Mouse (Mus musculus) forebrain, postnatal 0 days (tissue): ENCODE results near the gene Tac2. TPM values are rescaled to one million over a fixed set of nuclear protein-coding genes. Genes with fewer than 3 reads are reported as not detected.
A peak's percentile ranks its signal among the peaks of the same experiment; 100 is the strongest.

Source experiments
- ATAC-seq: fragments of 200-750 bp; cut with Nextera tagmentation; 2 replicates; pipeline ENCODE4 v1.8.0; 2017; ENCODE audit warnings: mild to moderate bottlenecking, moderate library complexity
- DNase-seq: peaks from one replicate; pipeline ENCODE4 v3.0.0-alpha.2; 2015
- H3K27ac ChIP-seq: fragments of 300-500 bp; sonication (generic); 2 replicates; pipeline ENCODE4 v1.5.1; 2014; ENCODE audit warnings: low read depth, mild to moderate bottlenecking, antibody characterized with exemption, low read length, moderate library complexity, mixed read lengths
- H3K27me3 ChIP-seq: fragments of 300-500 bp; sonication (generic); 2 replicates; pipeline ENCODE4 v1.6.1; 2014; ENCODE audit warnings: mild to moderate bottlenecking, low read length, mixed read lengths; ENCODE audit not compliant: insufficient read depth
- H3K36me3 ChIP-seq: fragments of 300-500 bp; sonication (generic); 2 replicates; pipeline ENCODE4 v1.6.1; 2014; ENCODE audit warnings: mild to moderate bottlenecking, moderate library complexity; ENCODE audit not compliant: insufficient read depth
- H3K4me1 ChIP-seq: fragments of 300-500 bp; sonication (generic); 2 replicates; pipeline ENCODE4 v1.6.1; 2014; ENCODE audit warnings: antibody characterized with exemption; ENCODE audit not compliant: insufficient read depth
- H3K4me2 ChIP-seq: fragments of 300-500 bp; sonication (generic); 2 replicates; pipeline ENCODE4 v1.6.1; 2014; ENCODE audit warnings: low read depth, mild to moderate bottlenecking, moderate library complexity
- H3K4me3 ChIP-seq: fragments of 300-500 bp; sonication (generic); 2 replicates; pipeline ENCODE4 v1.5.1; 2014; ENCODE audit warnings: low read depth, low read length, mixed read lengths
- H3K9ac ChIP-seq: fragments of 300-500 bp; sonication (generic); 2 replicates; pipeline ENCODE4 v1.6.1; 2014; ENCODE audit warnings: mild to moderate bottlenecking
- H3K9me3 ChIP-seq: fragments of 300-500 bp; sonication (generic); 2 replicates; pipeline ENCODE4 v1.6.1; 2016; ENCODE audit warnings: low read length
- CTCF ChIP-seq: sonication (generic); IDR thresholded peaks from 2 replicates; pipeline ENCODE4 v1.5.1; 2016; ENCODE audit warnings: antibody characterized with exemption, control low read depth, low read depth
- WGBS: fragments of 180-500 bp; shearing (Covaris S2); extraction: QIAGEN DNeasy Blood & Tissue Kit; methylation state at CpG from one replicate; pipeline ENCODE4 v1.1.7; 2014; 5-methylcytosine and 5-hydroxymethylcytosine counted together
- polyA plus RNA-seq: library from polyadenylated mRNA; unstranded; fragments of >200 nt; fragmentation: Nextera tagmentation; extraction: Ambion mirVana; gene quantifications from 2 replicates; pipeline ENCODE4 v1.2.1, GENCODE M21; 2015
- total RNA-seq: library from RNA; depleted of rRNA; stranded (reverse); fragments of >200 nt; gene quantifications from 2 replicates; pipeline ENCODE4 v1.2.3, GENCODE M21; 2014

Gene Tac2
- total and polyA plus RNA-seq, 2 experiments from 2014 or later, result 2.8 to 9.1 TPM

DNA sequence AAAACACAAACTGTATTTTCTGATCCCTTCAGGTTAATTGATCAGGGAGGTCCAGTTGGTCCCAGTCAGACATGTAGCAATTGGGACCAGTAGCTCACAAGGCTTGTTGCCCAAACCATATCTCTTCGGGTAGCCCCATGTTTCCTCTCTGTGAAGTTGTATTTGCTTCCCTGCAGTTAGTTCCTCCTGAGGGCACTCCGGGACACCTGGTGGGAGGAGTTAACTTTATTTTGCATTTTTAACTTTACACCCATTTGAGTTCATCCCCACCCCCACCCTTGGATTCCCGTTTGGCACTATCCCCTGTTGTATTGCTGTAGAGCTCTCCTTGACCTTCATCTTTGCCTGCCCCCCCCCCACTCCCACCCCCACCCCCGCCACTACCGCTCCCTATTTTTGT, 21.6 kb downstream of the Tac2 start:
- Histone ChIP-seq H3K4me2 (no peak overlapping the region), H3K27me3 (no peaks in the 10 kb centered on the region), H3K4me3 (no peak overlapping the region), H3K9ac (no peak overlapping the region), H3K9me3 (no peaks in the 10 kb centered on the region), H3K36me3 (peaks cover 56% of the 10 kb centered on the region), H3K4me1 (no peaks in the 10 kb centered on the region), H3K27ac (no peak overlapping the region)
- no peak for DNase-seq
- TF ChIP-seq CTCF, result no peak
- 76% methylated on average over 5 of the region's 5 CpGs for WGBS
- no peak for ATAC-seq

DNA sequence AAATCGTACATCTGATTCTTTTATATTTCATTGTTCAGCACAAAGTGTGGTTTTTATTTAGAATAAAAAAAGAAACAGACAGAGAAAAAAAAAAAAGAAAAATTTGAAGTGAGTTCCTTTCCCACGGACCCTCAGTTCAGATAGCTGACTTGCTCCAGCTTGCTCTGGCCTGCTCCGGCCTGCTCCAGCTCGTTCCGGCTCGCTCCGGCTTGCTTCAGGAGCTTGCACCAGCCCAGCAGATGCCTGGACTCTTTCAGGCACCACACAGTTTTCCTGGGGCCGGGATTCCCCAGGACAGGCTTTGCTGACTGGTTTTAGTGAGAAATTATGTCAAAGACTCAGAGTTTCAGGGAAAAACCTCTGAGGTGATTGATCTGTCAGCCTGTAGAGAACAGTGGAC, 23.0 kb downstream of the Tac2 start:
- H3K4me3 ChIP-seq, result no peak overlapping the region
- ATAC-seq (no peak), DNase-seq (no peak)
- H3K9ac ChIP-seq, result no peak overlapping the region
- no peaks in the 10 kb centered on the region for H3K4me1 ChIP-seq
- 93% methylated on average over 8 of the region's 8 CpGs for WGBS
- H3K27ac ChIP-seq, result no peak overlapping the region
- H3K4me2 ChIP-seq, result no peak overlapping the region
- H3K36me3 ChIP-seq, result peaks cover 46% of the 10 kb centered on the region
- no peaks in the 10 kb centered on the region for H3K27me3 ChIP-seq
- no peaks in the 10 kb centered on the region for H3K9me3 ChIP-seq
- no peak for TF ChIP-seq CTCF

DNA sequence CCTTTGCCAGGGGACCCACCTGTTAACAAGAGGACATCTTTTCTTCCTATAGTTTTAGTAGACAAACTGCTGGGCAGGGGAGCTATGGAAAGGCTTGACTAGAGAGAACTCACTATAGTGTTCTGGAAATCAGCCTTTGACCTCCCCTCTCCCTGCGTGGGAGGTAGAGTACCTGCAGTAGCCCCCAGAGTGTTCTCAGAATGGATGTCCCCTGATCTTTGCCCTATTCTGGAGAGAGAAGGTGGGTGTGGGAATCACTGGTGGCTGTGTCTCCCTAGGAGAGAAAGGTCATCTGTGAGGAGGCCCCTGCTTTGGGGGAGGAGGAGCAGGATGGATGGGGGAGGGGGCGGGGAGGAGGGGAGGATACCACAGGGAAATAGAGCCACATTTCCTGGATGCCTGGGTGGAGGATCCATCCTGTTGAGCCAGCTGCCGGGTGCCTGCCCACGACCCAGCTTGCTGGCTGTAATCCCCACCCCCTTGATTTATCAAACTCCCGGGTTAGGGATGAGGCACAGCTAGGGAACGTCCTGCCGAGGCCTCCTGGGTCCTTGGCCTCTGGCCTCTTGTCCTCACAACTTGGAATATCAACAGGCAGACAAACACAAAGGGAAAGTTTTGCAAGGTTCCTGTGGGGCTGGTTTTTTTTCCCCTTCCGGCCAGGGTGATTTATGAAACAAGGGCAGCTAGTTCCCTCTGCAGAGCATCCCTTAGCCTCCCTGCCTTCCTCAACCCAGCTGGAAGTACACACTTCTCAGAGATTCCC, 24.8 kb downstream of the Tac2 start:
- no peaks in the 10 kb centered on the region for H3K4me1 ChIP-seq
- no peak for ATAC-seq
- no peak overlapping the region for H3K4me2 ChIP-seq
- no peak overlapping the region for H3K9ac ChIP-seq
- H3K36me3 ChIP-seq, result peaks cover 28% of the 10 kb centered on the region
- H3K27me3 ChIP-seq, result no peaks in the 10 kb centered on the region
- no peak for DNase-seq
- no peak for TF ChIP-seq CTCF
- no peak overlapping the region for H3K27ac ChIP-seq
- no peak overlapping the region for H3K4me3 ChIP-seq
- no peaks in the 10 kb centered on the region for H3K9me3 ChIP-seq
- 17% methylated on average over 7 of the region's 8 CpGs for WGBS

DNA sequence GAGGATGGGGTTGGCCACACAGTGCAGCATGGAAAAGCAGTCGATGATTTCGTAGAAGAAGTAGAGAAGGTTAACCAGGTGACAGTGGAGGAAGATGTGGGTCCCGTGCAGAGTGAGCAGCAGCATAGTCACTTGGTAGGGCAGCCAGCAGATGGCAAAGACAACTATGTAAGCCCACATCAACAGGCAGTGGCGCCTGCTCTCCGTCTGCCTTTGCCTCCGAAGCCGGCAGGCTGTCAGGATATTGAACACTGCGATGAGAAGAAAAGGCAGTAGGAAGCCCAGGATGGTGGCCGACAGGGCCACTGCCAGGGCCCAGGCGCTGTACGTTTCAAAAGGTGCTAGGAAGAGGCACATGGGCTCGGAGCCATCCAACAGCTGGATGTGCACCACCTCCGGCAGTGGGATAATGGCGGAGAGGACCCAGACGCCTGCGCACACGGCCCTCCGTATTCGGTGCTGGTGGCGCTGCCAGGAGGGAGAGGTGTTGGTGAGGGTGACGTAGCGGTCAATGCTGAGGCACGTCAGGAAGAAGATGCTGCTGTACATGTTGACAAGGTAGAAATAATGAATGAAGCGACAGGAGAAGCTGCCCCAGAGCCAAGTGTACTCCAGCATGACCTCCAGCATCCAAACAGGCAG, 26.0 kb downstream of the Tac2 start:
- 0 out of 2 replicates have a peak, but pooled peaks have one; percentile 25 for ATAC-seq
- no peaks in the 10 kb centered on the region for H3K4me1 ChIP-seq
- no peak for TF ChIP-seq CTCF

DNA sequence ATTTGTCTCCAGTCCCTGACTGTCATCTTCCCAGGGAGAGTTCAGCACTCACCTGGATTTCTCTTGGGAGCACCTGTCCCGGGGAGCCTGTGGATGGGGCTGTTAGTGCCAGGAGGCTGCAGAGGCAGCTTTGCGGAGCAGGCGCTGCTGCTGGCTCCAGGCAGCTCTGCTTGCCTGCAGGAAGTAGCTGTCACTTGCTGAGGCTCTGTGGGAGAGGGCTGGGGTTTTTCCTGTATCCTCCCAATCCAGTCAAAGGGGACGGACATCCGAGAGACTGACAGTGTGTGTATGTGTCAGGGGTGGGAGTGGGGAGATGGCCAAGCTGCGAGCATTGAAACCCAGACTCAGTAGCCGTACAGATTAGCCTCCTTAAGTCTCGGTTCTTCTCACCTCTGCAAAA, 27.3 kb downstream of the Tac2 start, which contains the start of gene Gpr182:
Gene Gpr182, minus strand, starts transcription at position 185 of the 400 bp plus-strand sequence.
- no peak within 1 kb of the TSS for H3K27ac ChIP-seq
- H3K4me1 ChIP-seq, result no peaks in the 10 kb centered on the region
- 70% methylated on average over 8 of the region's 8 CpGs for WGBS
- peak within 1 kb of the TSS; percentile 35 for H3K4me2 ChIP-seq
- ATAC-seq, result no peak
- H3K9me3 ChIP-seq, result no peaks in the 10 kb centered on the region
- DNase-seq, result no peak
- TF ChIP-seq CTCF, result no peak
- H3K27me3 ChIP-seq, result no peaks in the 10 kb centered on the region
- no peak within 1 kb of the TSS for H3K9ac ChIP-seq
- H3K4me3 ChIP-seq, result no peak within 1 kb of the TSS
- peaks cover 12% of the 10 kb centered on the region; the same call in 1 of the 2 replicates for H3K36me3 ChIP-seq

More for the DNA sequence above, 26.0 kb downstream of the Tac2 start:
- Histone ChIP-seq H3K4me2 (peak overlapping the region; percentile 35), H3K27ac (no peak overlapping the region), H3K9me3 (no peaks in the 10 kb centered on the region), H3K27me3 (no peaks in the 10 kb centered on the region), H3K36me3 (peaks cover 17% of the 10 kb centered on the region; the same call in 1 of the 2 replicates), H3K4me3 (peak overlapping the region; percentile 21; the same call in 1 of the 2 replicates), H3K9ac (peak overlapping the region; percentile 18; the same call in 1 of the 2 replicates)
- peak; percentile 27 for DNase-seq
- WGBS, result 60% methylated on average over 24 of the region's 24 CpGs

DNA sequence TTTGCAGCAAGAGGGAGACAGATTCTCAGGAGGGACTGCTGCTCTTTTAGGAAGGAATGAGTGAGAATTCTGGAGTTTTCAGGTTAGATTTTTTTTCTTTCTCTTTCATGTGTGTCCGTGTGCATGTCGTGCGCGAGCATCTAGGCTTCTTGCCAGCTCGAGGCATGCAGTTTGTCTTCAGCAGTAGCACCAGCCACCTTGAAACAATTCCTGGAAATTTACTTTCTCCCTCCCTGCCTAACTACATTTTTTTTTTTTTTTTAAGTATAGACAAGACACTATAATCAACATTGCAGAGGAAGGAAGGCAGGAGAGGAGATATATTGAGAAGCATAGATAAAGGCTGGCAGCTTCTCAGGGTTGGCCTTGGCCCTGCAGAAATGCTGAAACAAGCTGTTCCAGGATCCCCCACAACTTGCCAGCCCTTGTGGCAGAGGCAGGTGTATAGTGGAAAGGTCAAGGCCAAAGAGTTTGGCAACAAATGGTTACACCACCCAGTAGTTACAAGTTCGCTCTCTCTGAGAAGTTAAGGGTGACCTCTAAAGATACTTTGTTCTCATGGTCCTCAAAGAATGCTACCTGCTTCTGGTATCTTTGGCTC, 30.4 kb downstream of the Tac2 start:
- H3K4me1 ChIP-seq, result no peaks in the 10 kb centered on the region
- H3K27me3 ChIP-seq, result no peaks in the 10 kb centered on the region
- H3K4me3 ChIP-seq, result no peak overlapping the region
- TF ChIP-seq CTCF, result no peak
- no peaks in the 10 kb centered on the region for H3K36me3 ChIP-seq
- no peaks in the 10 kb centered on the region for H3K9me3 ChIP-seq
- no peak overlapping the region for H3K27ac ChIP-seq
- WGBS, result 65% methylated on average over 6 of the region's 6 CpGs
- DNase-seq (no peak), ATAC-seq (no peak)
- H3K4me2 ChIP-seq, result no peak overlapping the region
- H3K9ac ChIP-seq, result no peak overlapping the region

DNA sequence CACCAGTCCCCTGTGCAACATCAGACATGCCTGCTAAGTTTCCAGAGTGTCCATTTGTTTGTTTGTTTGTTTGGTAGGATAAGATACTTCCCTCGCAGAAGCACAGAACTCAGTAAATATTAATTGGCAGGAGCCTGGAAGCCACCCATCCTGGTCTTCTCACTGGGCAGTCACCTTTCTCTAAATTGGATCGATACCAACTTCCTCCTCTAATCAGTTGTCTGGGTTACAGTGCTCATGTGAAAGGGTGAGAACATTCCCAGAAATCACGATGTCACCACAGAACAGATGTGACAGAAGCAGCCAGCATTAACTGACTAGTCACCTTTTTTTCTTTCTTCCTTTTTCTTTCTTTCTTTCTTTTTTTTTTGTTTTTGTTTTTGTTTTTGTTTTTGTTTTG, 31.0 kb downstream of the Tac2 start:
- Histone ChIP-seq H3K27me3 (no peaks in the 10 kb centered on the region), H3K4me3 (no peak overlapping the region), H3K9ac (no peak overlapping the region), H3K27ac (no peak overlapping the region), H3K36me3 (no peaks in the 10 kb centered on the region), H3K4me1 (no peaks in the 10 kb centered on the region), H3K4me2 (no peak overlapping the region), H3K9me3 (no peaks in the 10 kb centered on the region)
- DNase-seq, result no peak
- WGBS, result 62% methylated on average over 3 of the region's 3 CpGs
- ATAC-seq, result no peak
- no peak for TF ChIP-seq CTCF
